Mouse (Mus musculus) midbrain, embryonic 10.5 days (tissue): ENCODE data around the gene Gm37240. TPM values are rescaled to one million over a fixed set of nuclear protein-coding genes. Genes with fewer than 3 reads are reported as not detected.

Experiments
- DNase-seq: peaks from one replicate; pipeline ENCODE4 v3.0.0-alpha.2; 2017; ENCODE audit warnings: low spot score
- H3K27ac ChIP-seq: fragments of 300-500 bp; sonication (generic); replicated peaks from 2 replicates; pipeline ENCODE4 v1.5.1; 2016; ENCODE audit warnings: mild to moderate bottlenecking
- H3K27me3 ChIP-seq: fragments of 300-500 bp; sonication (generic); 2 replicates; pipeline ENCODE4 v1.6.1; 2016; ENCODE audit warnings: low read depth, mild to moderate bottlenecking; ENCODE audit not compliant: poor library complexity, severe bottlenecking
- H3K36me3 ChIP-seq: fragments of 300-500 bp; sonication (generic); 2 replicates; pipeline ENCODE4 v1.6.1; 2016; ENCODE audit warnings: mild to moderate bottlenecking, moderate library complexity
- H3K4me1 ChIP-seq: fragments of 300-500 bp; sonication (generic); 2 replicates; pipeline ENCODE4 v1.6.1; 2016
- H3K4me3 ChIP-seq: fragments of 300-500 bp; sonication (generic); 2 replicates; pipeline ENCODE4 v1.5.1; 2016; ENCODE audit warnings: mild to moderate bottlenecking, moderate library complexity
- H3K9me3 ChIP-seq: fragments of 300-500 bp; sonication (generic); replicated peaks from 2 replicates; pipeline ENCODE4 v1.6.1; 2016; ENCODE audit warnings: mild to moderate bottlenecking
- WGBS: fragments of 180-500 bp; shearing (Covaris S2); methylation state at CpG from one replicate; pipeline ENCODE4 v1.1.7; 2016; 5-methylcytosine and 5-hydroxymethylcytosine counted together
- polyA plus RNA-seq: library from polyadenylated mRNA; unstranded; fragments of >200 nt; fragmentation: Nextera tagmentation; extraction: Ambion mirVana; gene quantifications from 2 replicates; pipeline ENCODE4 v1.2.1, GENCODE M21; 2016

The Gm37240 gene
- polyA plus RNA-seq, 1 experiment from 2014 or later, result 0.44 TPM

DNA sequence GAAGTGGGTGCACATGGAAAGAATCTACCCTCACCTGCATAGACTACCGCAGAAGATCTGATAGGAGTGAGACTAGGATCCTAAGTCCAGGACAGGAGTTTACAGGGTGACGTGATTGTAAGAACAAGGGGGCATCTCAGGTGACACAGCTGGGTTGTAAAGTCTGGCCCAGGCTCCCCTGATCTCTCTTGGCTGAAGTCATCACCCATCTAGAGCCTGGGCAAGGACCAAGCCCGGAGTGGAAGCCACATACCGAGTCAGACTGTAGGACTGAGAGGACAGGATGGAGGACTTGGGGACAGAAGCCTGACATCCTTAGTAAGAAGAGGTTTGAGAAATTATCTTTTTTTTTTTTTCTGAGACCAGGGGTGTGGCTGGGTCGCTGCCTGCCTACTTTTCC, 761.8 kb downstream of the Gm37240 start:
- 90% methylated on average over 5 of the region's 5 CpGs for WGBS
- Histone ChIP-seq H3K27ac (no peak overlapping the region), H3K36me3 (no peaks in the 10 kb centered on the region), H3K4me3 (no peak overlapping the region), H3K4me1 (no peaks in the 10 kb centered on the region), H3K9me3 (no peaks in the 10 kb centered on the region), H3K27me3 (no peaks in the 10 kb centered on the region)
- DNase-seq, result no peak

DNA sequence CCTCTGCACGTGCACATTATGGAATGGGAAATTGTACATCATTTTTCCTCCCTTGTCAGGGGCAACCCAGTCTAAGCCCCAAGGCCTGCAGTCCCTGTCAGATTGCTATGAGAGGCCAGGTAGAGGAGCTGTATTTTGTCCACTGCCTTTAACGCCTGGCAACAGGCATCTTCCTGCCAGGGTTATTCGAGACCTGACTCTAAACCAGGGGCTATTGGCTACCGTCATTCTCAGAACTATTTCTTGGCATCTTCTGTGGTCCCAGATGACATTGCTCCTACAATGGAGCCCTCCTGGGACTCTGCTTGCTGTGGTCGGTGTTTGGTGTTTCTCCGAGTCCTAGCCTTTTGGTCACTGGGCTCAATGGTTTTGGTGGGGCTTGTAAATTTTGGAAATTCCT, 762.4 kb downstream of the Gm37240 start:
- no peak overlapping the region for H3K27ac ChIP-seq
- no peaks in the 10 kb centered on the region for H3K9me3 ChIP-seq
- DNase-seq, result no peak
- no peaks in the 10 kb centered on the region for H3K36me3 ChIP-seq
- WGBS, result 89% methylated on average over 6 of the region's 6 CpGs
- no peaks in the 10 kb centered on the region for H3K27me3 ChIP-seq
- H3K4me3 ChIP-seq, result no peak overlapping the region
- H3K4me1 ChIP-seq, result no peaks in the 10 kb centered on the region

GRCm38 (mm10) chr3:85124410-85124809, 762.9 kb downstream of the Gm37240 start:
- Histone ChIP-seq H3K27me3 (no peaks in the 10 kb centered on the region), H3K9me3 (no peaks in the 10 kb centered on the region), H3K36me3 (no peaks in the 10 kb centered on the region), H3K4me3 (no peak overlapping the region), H3K27ac (no peak overlapping the region), H3K4me1 (no peaks in the 10 kb centered on the region)
- no peak for DNase-seq
- 87% methylated on average over 7 of the region's 7 CpGs for WGBS

DNA sequence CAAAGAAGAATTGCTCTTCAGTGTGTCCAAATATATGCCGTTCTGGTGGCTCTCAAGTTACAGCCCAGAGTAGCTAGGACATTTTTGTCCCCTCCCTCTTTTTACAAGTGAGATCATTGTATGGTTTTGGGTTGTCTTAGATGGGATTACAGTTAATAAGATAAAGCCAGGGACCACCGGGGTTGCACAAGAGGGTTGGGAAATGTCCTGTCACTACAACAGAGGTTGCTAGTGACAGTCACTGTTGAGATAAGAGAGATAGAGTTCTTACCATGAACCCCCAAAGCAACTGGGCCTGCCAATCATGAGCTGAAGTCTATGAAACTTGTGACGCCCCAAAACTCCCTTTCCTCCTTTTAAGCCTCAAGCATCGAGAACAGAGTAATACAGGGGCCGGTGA, 769.6 kb downstream of the Gm37240 start:
- Histone ChIP-seq H3K4me1 (no peaks in the 10 kb centered on the region), H3K27me3 (no peaks in the 10 kb centered on the region), H3K36me3 (no peaks in the 10 kb centered on the region), H3K27ac (no peak overlapping the region), H3K4me3 (no peak overlapping the region), H3K9me3 (no peaks in the 10 kb centered on the region)
- WGBS, result 88% methylated on average over 5 of the region's 5 CpGs
- DNase-seq, result no peak

GRCm38 (mm10) chr3:85117014-85117413, 770.3 kb downstream of the Gm37240 start:
- Histone ChIP-seq H3K27me3 (no peaks in the 10 kb centered on the region), H3K4me3 (no peak overlapping the region), H3K27ac (no peak overlapping the region), H3K36me3 (no peaks in the 10 kb centered on the region), H3K9me3 (no peaks in the 10 kb centered on the region), H3K4me1 (no peaks in the 10 kb centered on the region)
- WGBS, result 85% methylated on average over 7 of the region's 7 CpGs
- DNase-seq, result no peak

DNA sequence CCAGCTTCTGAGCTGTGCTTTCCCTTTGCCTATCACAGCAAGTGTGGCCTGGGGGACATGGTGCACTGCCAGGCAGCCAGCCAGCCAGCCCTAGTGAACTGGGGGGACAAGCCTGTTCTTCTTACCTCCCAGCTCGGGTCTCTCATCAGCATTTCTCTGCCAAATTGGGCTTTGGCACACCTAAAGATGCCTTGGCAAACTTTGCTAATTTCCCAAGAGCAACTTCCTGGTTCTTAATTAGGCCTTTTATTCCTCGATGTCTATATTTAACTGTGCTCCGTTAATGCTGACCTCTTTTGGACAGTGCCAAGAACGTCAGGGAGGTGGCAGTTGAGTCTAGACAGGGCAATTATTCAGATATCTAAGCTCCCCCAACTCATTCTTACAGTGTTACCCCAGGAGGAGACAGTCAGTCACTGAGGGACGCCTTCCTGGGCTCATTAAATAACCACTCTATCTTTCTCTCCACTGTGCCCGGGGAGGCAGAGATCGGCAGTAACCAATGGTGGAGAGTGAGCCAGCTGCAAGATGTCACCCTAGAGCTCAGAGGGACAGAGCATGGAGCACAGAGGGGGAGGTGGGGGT, 771.3 kb downstream of the Gm37240 start:
- H3K9me3 ChIP-seq, result no peaks in the 10 kb centered on the region
- no peaks in the 10 kb centered on the region; the same call in 1 of the 2 replicates for H3K4me1 ChIP-seq
- WGBS, result 83% methylated on average over 7 of the region's 7 CpGs
- H3K4me3 ChIP-seq, result no peak overlapping the region
- H3K27me3 ChIP-seq, result no peaks in the 10 kb centered on the region
- no peaks in the 10 kb centered on the region for H3K36me3 ChIP-seq
- H3K27ac ChIP-seq, result no peak overlapping the region
- DNase-seq, result no peak

- no peak overlapping the region for H3K27ac ChIP-seq
- 77% methylated on average over 1 of the region's 1 CpGs for WGBS
Observed at GRCm38 (mm10) chr3:85113565-85113964, 773.8 kb downstream of the Gm37240 start.

DNA sequence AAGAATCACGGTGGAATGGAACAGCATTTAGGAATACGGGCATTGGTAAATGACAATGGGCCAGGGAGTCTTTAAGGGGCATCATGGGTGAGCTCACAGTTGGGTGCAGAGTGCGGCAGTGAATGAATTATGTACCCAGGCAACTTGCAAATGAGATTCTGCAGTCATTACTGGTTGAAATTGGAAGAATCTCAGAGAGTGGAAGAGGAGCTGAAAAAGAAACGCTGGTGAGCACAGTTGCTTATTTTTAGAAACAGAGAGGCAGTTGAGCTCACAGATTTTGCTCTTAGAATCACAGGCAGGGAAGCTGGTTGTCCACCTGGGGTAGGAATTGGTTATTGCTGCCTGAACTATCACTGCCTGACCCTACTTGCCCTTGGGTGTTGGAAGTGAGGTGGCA, 776.6 kb downstream of the Gm37240 start:
- H3K4me3 ChIP-seq, result no peak overlapping the region
- DNase-seq, result no peak
- 47% methylated on average over 4 of the region's 4 CpGs for WGBS
- H3K36me3 ChIP-seq, result no peaks in the 10 kb centered on the region
- peaks cover 13% of the 10 kb centered on the region for H3K4me1 ChIP-seq
- no peak overlapping the region for H3K27ac ChIP-seq
- no peaks in the 10 kb centered on the region for H3K27me3 ChIP-seq
- H3K9me3 ChIP-seq, result no peaks in the 10 kb centered on the region

More at GRCm38 (mm10) chr3:85113565-85113964, 773.8 kb downstream of the Gm37240 start:
- Histone ChIP-seq H3K36me3 (no peaks in the 10 kb centered on the region), H3K4me1 (peaks cover 9% of the 10 kb centered on the region), H3K4me3 (no peak overlapping the region), H3K9me3 (no peaks in the 10 kb centered on the region), H3K27me3 (no peaks in the 10 kb centered on the region)
- no peak for DNase-seq

- H3K36me3 ChIP-seq, result no peaks in the 10 kb centered on the region
- DNase-seq, result no peak
- peaks cover 13% of the 10 kb centered on the region for H3K4me1 ChIP-seq
- no peaks in the 10 kb centered on the region for H3K27me3 ChIP-seq
- WGBS, result 60% methylated on average over 2 of the region's 2 CpGs
- H3K4me3 ChIP-seq, result no peak overlapping the region
- no peak overlapping the region for H3K27ac ChIP-seq
- H3K9me3 ChIP-seq, result no peaks in the 10 kb centered on the region
Observed at GRCm38 (mm10) chr3:85109221-85109620, 778.1 kb downstream of the Gm37240 start.

GRCm38 (mm10) chr3:85108396-85108795, 778.9 kb downstream of the Gm37240 start:
- Histone ChIP-seq H3K27ac (no peak overlapping the region), H3K27me3 (no peaks in the 10 kb centered on the region), H3K36me3 (no peaks in the 10 kb centered on the region), H3K4me3 (no peak overlapping the region), H3K4me1 (peaks cover 13% of the 10 kb centered on the region), H3K9me3 (no peaks in the 10 kb centered on the region)
- DNase-seq, result no peak
- WGBS, result 76% methylated on average over 3 of the region's 3 CpGs

- DNase-seq, result no peak
- H3K4me1 ChIP-seq, result peaks cover 13% of the 10 kb centered on the region
- 72% methylated on average over 11 of the region's 11 CpGs for WGBS
- H3K36me3 ChIP-seq, result no peaks in the 10 kb centered on the region
- H3K27me3 ChIP-seq, result no peaks in the 10 kb centered on the region
- H3K9me3 ChIP-seq, result no peaks in the 10 kb centered on the region
- H3K4me3 ChIP-seq, result no peak overlapping the region
- H3K27ac ChIP-seq, result no peak overlapping the region
Observed at GRCm38 (mm10) chr3:85106956-85107355, 780.4 kb downstream of the Gm37240 start.

GRCm38 (mm10) chr3:85104301-85104700, 783.0 kb downstream of the Gm37240 start:
- no peak for DNase-seq
- Histone ChIP-seq H3K9me3 (no peaks in the 10 kb centered on the region), H3K27me3 (no peaks in the 10 kb centered on the region), H3K27ac (no peak overlapping the region), H3K4me3 (no peak overlapping the region), H3K36me3 (no peaks in the 10 kb centered on the region), H3K4me1 (peaks cover 4% of the 10 kb centered on the region; the same call in 1 of the 2 replicates)
- WGBS, result 73% methylated on average over 5 of the region's 5 CpGs

GRCm38 (mm10) chr3:85080882-85081558, 806.3 kb downstream of the Gm37240 start:
- DNase-seq, result no peak
- Histone ChIP-seq H3K27ac (no peak overlapping the region), H3K4me3 (no peak overlapping the region), H3K36me3 (no peaks in the 10 kb centered on the region), H3K9me3 (no peaks in the 10 kb centered on the region), H3K27me3 (no peaks in the 10 kb centered on the region), H3K4me1 (no peaks in the 10 kb centered on the region)
- 73% methylated on average over 21 of the region's 21 CpGs for WGBS
